Mouse (Mus musculus) right cerebral cortex, postnatal 25 days (tissue): ENCODE measurements around the gene Slc22a4.

Experiments
- DNase-seq: peaks from one replicate; pipeline ENCODE4 v3.0.0; 2022

Slc22a4 gene

DNA sequence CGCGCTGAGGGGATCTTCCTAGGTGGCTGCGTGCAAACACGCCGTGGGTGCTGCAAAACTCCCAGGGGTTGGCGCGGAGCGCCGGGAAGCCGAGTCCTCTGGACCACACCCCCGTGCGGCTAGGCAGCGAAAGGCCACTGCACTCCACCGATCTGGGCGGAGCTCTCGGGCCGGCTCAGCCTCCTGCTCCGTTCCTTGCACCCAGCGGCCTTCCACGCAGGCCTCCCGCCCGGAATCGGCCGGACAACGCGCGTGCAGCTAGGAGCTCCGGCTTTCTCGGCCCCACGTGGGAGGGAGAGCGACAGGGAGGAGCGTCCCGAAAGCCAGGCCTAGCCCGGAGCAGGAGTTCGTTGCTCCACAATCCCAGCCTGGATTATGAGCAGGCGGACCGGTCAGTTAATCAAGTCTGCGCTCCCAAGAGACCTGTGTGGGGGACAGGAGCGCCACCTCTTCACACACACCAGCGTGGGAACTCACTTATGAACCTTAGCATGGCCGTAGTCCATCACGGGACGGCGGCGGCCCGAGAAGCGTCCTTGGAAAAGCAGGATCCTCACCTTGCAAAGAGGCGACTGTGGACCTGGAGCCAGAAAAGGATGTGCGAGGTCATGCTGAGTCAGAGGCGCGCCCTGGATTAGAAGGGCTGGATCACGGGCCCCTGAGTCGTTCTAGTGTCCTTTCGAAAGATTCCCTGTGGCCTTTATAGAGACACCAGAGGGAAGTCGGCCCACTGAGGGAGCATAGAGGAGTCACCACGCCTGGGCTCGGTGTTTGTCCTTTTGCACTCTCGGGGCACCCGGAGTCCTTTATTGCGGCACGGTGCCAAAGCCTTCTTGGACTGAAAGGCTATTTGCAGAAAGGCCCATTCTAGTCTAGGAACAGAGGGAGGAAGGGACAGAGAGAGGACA, at the start of gene Slc22a4:
TSS of gene Slc22a4 (minus strand) at position 47 of the 908 bp plus-strand sequence.
- DNase-seq: peak; percentile 72

GRCm38 (mm10) chr11:54076101-54076500, 48.2 kb upstream of the Slc22a4 start:
- no peak for DNase-seq

DNA sequence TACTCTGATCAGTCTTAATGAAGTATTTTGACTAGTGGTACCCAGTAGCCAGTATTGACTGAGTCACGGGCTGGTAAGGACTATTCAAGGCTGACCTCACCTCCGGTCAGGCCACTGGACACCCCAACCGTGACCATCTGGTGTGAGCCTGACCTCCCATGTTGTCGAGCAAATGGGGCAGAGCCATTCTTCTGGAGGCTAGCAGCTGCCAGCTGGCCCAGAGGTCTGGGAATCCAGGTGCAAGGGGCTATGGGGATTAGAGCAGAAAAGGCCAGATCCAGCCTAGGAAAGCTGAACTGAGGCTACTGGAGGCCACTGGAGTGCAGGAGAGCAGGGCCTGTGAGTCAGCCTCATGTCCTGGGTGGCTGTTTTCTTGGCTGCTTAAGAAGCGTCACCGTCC, 47.5 kb upstream of the Slc22a4 start:
- no peak for DNase-seq

DNA sequence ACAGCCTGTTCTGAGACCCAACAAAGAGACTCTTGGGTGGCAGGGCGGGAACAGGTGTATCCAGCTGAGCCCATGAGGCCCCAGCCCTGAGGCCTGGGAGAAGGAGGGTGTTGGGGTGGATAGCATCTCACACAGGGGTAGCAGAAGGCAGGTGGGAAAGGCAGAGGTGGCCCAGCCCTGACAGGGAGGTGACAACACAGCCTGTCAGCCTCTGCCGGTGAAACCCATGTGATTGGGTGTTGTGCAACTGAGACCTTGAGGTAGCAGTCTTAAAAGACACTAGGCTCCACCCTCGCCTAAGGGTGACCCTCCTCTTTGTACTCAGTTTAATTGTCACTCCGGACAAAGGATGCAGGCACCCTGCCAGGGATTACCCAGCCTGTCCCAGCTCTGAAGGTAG, 45.4 kb upstream of the Slc22a4 start:
- DNase-seq: no peak

GRCm38 (mm10) chr11:54071726-54072445, 44.0 kb upstream of the Slc22a4 start:
- DNase-seq: no peak

- no peak for DNase-seq
Observed at GRCm38 (mm10) chr11:54068520-54069371, 40.9 kb upstream of the Slc22a4 start, which contains the start of gene Pdlim4. Gene Pdlim4 (minus strand): TSS chr11:54069014.

DNA sequence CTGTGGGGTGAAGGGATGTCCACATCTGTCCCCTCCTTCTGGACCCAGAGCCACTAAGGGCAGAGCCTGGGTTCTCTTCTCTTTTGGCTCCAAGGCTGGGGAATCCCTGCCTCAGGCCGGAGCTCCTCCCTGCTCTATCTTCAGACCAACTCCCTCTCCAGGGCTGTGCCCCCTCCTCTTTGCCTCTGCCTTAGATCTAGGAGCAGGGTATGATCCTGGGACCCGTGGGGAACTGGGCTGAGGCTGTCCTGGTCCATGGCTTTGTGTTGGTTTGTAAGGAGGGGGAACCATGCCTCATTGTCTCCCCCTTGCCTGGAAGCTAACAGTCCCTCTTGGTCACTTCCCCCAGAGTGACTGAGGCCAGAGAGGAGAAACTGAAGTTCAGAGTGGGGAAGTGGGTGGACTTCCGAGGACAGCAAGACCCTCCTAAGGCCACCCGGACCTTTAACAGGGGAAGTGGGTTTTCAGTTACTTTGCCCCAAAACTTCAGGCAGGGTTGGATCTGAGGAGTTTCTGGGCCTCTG, 40.2 kb upstream of the Slc22a4 start:
- DNase-seq: no peak

DNA sequence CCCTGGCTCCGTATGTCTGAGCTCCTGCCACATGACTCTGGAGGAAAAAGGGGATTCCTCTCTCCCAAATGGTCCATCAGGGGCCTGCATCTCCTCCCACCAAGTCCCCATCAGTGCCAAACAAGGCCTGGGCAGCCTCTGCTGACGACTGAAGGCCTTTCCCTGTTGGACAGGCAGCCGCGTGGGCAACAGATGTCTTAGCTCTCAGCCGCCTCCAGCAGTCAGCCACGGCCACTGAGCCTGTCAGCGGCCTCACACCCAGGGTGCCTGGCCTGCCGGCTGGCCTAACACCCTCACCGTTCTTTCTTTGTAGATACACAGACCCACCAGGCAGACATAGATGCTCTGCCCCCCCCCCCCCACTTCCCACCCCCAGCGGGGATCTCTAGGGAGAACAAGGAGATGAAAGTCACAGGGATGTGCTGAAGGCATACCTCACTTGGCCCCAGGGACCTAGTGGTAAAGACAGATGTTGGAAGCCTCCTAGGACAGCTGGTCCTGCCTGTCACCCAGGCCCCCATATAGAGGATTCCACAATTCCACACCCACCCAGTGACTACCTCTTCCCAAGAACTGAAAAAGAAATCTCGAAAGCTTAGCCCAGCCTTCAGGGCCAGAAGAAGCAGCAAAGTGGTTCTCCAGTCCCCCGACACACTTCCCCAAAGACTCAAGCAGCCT, 39.6 kb upstream of the Slc22a4 start:
- no peak for DNase-seq

DNA sequence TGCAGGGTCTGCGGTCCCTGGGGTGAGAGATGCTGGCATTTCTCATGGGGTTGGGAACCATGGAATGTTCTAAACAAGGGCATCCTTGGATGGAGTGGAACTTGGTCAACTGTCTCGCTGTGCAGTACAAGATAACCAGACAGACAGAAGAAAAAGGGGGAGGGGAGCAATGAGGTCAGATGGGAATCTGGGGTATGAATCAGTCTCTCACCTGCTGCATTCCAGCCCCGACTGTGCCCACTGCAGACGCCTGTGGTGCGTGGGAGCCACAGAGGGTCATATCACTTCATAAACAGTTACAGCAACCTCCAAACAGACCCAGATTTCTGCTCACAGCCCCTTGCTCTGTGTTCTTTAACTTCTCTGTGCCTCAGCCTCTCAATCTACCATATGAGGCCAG, 38.5 kb upstream of the Slc22a4 start:
- no peak for DNase-seq

DNA sequence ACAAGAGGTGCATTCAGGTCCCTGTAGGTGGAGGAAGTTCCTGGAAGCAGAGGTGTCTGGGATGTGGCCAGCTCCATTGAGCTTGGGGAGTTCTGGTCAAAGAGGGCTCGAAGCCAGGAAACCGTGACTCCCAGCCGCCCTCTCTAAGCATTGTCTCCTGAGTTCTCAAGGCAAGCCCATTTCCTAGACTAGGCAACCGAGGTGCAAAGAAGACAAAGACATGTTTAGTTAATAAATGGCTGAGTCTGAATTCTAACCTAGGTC, 38.0 kb upstream of the Slc22a4 start:
- no peak for DNase-seq

GRCm38 (mm10) chr11:54065106-54065914, 37.4 kb upstream of the Slc22a4 start:
- DNase-seq: no peak

DNA sequence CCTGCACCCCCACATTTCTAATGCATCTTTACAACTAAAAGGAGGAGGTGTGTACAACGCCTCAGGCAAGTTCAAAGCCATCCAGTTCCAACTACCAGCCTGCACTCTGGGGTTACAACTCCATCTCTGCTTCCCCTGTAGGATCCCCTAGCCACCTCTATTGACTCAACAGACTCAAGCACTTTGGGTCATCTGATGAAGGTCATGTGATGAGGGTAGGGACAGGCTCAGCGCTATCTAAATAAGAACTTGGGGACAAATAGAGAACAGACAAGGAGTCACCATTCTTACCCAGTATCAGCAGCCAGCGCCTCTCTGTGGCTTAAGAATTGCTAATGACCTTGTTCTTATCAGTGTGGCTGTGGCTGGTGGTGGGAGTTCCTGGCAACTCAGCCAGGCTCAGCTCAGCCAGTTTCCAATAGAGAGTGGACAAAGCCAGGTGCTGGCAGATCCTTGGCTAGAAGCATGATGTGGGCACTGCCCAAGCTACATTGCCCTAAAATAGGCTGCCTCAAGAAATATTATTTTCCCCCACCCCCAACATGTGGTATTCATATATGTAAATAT, 36.6 kb upstream of the Slc22a4 start:
- no peak for DNase-seq

DNA sequence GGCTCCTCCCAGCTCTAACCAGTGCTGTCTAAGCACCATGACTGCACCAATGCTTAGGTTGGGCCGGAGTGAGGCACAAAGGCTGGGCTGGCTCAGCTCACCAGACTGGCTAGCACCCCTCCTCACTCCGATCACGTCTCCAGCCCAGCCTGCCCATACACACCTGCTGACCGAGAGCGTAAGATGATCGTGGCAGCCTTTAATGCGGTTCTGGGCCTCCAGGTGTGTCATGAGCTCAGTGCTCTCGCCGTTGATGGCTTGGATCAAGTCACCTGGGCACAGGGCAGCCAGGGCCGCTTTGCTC, 35.5 kb upstream of the Slc22a4 start:
- DNase-seq: no peak

DNA sequence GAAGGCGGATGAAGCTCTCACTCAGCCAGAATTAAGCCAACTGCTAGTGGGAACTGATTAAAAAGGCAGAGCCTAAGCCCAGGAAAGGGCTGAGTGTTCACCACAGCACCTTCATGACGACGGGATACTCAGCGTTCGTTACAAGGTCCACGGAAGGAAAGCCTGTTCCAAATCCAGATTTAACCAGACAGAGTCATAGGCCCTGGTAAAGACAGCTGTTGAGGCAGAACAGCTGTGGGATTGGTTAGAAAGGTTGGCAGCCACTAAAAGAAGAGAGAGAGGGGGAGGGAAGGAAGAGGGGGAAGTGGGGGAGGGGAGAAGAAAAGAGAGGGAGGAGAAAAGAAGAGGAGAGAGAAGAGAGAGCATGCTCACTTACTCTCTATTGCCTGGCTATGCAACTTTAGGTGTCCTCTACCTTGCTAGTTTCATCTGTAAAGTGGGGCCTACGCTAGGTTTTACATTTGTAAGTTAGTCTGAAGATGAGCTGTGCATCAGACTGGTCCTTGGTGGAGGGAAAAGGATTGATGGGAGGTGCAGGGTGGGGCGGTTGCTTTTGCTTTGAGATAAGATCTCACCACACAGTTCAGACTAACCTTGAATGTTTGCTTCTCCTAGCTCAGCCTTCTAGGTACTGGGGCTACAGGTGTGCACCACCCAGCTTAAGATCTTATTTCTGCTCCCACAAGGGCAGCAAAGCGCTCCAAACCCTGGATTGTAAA, 35.0 kb upstream of the Slc22a4 start:
- no peak for DNase-seq

GRCm38 (mm10) chr11:54062086-54062752, 34.3 kb upstream of the Slc22a4 start:
- no peak for DNase-seq

DNA sequence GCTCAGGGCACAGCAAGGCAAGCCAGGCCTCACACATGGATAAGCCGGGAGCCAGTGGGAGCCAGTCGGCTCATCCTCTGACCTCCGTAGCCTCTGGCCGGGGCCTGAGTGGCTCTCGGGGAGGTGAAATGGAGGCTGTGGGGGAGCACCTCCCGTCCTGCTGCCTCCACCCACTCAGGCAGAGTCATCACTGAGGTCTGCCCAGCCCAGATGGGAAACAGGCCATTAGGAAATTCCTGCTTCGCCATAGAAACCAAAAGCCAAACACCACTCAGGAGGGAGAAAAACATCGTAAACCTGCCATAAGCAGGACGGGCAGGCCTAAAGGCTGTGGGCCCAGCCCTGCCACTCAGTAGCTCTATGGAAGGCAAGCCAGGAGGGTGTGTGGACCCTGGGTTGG, 32.4 kb upstream of the Slc22a4 start:
- DNase-seq: no peak

DNA sequence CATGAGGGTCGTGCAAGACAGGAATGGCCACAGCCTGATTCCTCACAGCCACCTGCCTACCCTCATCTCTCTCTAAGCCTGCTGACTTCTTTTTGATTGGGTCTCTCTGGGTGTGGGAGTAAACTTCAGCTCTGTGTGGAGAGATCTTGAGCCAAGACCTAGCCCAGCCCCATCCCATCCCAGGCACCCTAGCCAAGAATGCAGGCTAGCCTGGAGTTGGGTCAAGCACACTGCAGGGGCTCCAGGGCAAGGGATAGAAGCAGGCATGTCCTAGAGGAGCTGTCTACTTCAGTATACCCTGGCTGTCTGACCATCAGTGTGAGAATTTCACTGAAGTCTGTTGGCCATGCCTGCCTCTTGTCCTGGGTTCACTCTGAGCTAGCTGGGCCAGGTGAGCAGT, 31.6 kb upstream of the Slc22a4 start:
- no peak for DNase-seq

- no peak for DNase-seq
Observed at GRCm38 (mm10) chr11:54058643-54059042, 30.8 kb upstream of the Slc22a4 start.

- DNase-seq: no peak
Observed at GRCm38 (mm10) chr11:54058056-54058617, 30.2 kb upstream of the Slc22a4 start.

- no peak for DNase-seq
Observed at GRCm38 (mm10) chr11:54057428-54057827, 29.5 kb upstream of the Slc22a4 start.
